Mouse (Mus musculus) kidney, embryonic 14.5 days (tissue): ENCODE data around the gene Col16a1. TPM values are rescaled to one million over a fixed set of nuclear protein-coding genes. Genes with fewer than 3 reads are reported as not detected.

Experiments
- ATAC-seq: fragments of 200-750 bp; cut with Nextera tagmentation; 2 replicates; pipeline ENCODE4 v1.8.0; 2017; ENCODE audit warnings: moderate number of reproducible peaks, mild to moderate bottlenecking, moderate TSS enrichment, moderate library complexity; ENCODE audit not compliant: low FRiP score, low TSS enrichment
- H3K27ac ChIP-seq: fragments of 300-500 bp; sonication (generic); 2 replicates; pipeline ENCODE4 v1.5.1; 2014; ENCODE audit warnings: low read depth, mild to moderate bottlenecking, low read length, moderate library complexity, mixed read lengths
- H3K27me3 ChIP-seq: fragments of 300-500 bp; sonication (generic); 2 replicates; pipeline ENCODE4 v1.6.1; 2014; ENCODE audit warnings: mild to moderate bottlenecking, low read length; ENCODE audit not compliant: control insufficient read depth, insufficient read depth
- H3K36me3 ChIP-seq: fragments of 300-500 bp; sonication (generic); 2 replicates; pipeline ENCODE4 v1.6.1; 2014; ENCODE audit warnings: low read length, mixed read lengths; ENCODE audit not compliant: control insufficient read depth, insufficient read depth
- H3K4me1 ChIP-seq: fragments of 300-500 bp; sonication (generic); 2 replicates; pipeline ENCODE4 v1.6.1; 2014; ENCODE audit warnings: low read length, mixed read lengths; ENCODE audit not compliant: control insufficient read depth, insufficient read depth
- H3K4me2 ChIP-seq: fragments of 300-500 bp; sonication (generic); replicated peaks from 2 replicates; pipeline ENCODE4 v1.6.1; 2014; ENCODE audit warnings: low read depth, mild to moderate bottlenecking, low read length
- H3K4me3 ChIP-seq: fragments of 300-500 bp; sonication (generic); 2 replicates; pipeline ENCODE4 v1.5.1; 2014; ENCODE audit warnings: mild to moderate bottlenecking, low read length
- H3K9ac ChIP-seq: fragments of 300-500 bp; sonication (generic); 2 replicates; pipeline ENCODE4 v1.6.1; 2014; ENCODE audit warnings: low read depth, mild to moderate bottlenecking, low read length, moderate library complexity
- H3K9me3 ChIP-seq: fragments of 300-500 bp; sonication (generic); 2 replicates; pipeline ENCODE4 v1.6.1; 2016; ENCODE audit warnings: low read length; ENCODE audit not compliant: control insufficient read depth
- WGBS: fragments of 180-500 bp; shearing (Covaris S2); extraction: QIAGEN DNeasy Blood & Tissue Kit; methylation state at CpG from one replicate; pipeline ENCODE4 v1.1.7; 2014; 5-methylcytosine and 5-hydroxymethylcytosine counted together
- polyA plus RNA-seq: library from polyadenylated mRNA; unstranded; fragments of >200 nt; fragmentation: Nextera tagmentation; extraction: Ambion mirVana; gene quantifications from 2 replicates; pipeline ENCODE4 v1.2.1, GENCODE M21; 2014

Col16a1 gene
- polyA plus RNA-seq, 1 experiment from 2014 or later, result 27.6 TPM

DNA sequence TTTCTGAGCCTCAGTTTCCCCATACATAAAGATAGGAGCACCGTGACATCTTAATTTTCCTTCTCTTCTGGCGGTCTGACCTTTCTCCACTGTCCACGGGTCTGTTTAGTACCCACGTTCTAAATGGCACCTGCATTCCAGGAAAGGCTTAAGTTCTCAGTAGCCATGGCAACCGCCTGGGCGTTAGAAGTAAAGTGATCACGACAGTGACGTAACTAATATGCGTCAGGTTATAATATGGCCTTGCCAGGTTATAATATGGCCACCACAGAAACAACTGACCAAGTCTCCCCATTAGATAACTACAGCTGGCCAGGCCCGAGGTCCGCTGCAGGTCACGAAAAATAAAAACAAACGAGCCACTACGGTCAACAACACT lies 59.4 kb downstream of the Col16a1 start:
- Histone ChIP-seq H3K4me2 (peak overlapping the region; percentile 57), H3K36me3 (no peaks in the 10 kb centered on the region), H3K4me1 (peaks cover 9% of the 10 kb centered on the region; the same call in 1 of the 2 replicates), H3K27me3 (no peaks in the 10 kb centered on the region), H3K4me3 (peak overlapping the region; percentile 70), H3K9me3 (0 out of 2 replicates have a peak, but pooled peaks cover 2% of the 10 kb centered on the region), H3K27ac (no peak overlapping the region), H3K9ac (peak overlapping the region; percentile 63)
- 11% methylated on average over 14 of the region's 14 CpGs for WGBS
- no peak; the same call in 1 of the 2 replicates for ATAC-seq

DNA sequence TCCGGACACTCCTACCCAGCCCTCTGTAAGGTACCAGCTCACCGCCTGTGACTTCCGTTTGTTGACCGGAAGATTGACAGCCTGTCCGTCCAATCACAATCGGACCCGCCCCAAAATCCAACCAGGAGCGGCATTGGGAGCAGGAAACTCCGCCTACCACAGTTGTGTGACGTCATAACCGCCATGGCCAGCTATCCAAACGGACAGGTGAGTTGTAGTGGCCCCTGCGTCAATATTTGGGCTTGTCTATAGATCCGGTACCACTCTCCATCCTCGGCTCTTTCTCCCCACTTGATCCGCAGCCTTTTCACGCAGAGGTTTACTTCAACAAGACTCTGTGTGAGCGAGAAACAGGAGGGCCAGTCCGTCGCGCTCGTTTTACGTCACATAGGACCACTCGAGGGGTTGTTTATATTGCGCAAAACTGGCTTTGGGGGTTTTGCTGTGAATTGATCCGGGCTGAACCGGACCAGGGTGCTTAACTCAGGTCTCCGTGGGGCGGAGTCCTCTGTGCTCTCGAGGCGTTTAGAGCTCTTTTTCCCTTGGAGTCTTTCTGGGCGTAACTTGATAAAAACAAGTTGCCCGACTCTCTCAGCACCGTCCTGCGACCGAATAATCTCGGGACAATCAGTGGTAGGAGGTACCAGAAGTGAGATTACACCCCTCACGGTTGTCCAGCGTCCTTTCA lies 59.9 kb downstream of the Col16a1 start:
- Histone ChIP-seq H3K27me3 (no peaks in the 10 kb centered on the region), H3K4me1 (peaks cover 9% of the 10 kb centered on the region; the same call in 1 of the 2 replicates), H3K9ac (peak overlapping the region; percentile 63), H3K9me3 (0 out of 2 replicates have a peak, but pooled peaks cover 2% of the 10 kb centered on the region), H3K4me2 (peak overlapping the region; percentile 57), H3K36me3 (no peaks in the 10 kb centered on the region), H3K27ac (no peak overlapping the region), H3K4me3 (peak overlapping the region; percentile 70)
- ATAC-seq, result peak; percentile 96
- WGBS, result 1% methylated on average over 39 of the region's 39 CpGs

DNA sequence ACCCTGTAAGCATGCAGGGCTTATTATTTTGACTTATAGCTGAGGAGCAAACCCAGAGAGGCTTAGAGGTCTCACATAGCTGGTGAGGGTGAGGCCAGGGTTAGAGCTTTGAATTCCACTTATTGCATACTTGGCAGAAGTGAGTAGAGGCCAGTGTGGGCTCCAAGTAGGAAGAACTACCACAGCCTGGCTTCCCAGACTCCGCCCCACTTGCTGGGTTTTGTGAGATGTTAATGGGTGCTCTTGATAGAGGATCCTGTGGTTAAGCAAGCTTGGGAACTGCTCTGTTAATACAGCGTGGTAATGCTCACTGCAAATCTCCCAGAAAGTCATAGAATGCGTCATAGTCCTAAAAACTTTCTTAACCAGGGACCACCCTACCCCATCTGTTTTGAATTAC lies 61.3 kb downstream of the Col16a1 start:
- no peaks in the 10 kb centered on the region for H3K27me3 ChIP-seq
- H3K9ac ChIP-seq, result no peak overlapping the region
- peaks cover 9% of the 10 kb centered on the region; the same call in 1 of the 2 replicates for H3K4me1 ChIP-seq
- H3K9me3 ChIP-seq, result no peaks in the 10 kb centered on the region
- 88% methylated on average over 3 of the region's 3 CpGs for WGBS
- H3K4me2 ChIP-seq, result no peak overlapping the region
- ATAC-seq, result no peak
- H3K27ac ChIP-seq, result no peak overlapping the region
- no peaks in the 10 kb centered on the region for H3K36me3 ChIP-seq
- no peak overlapping the region for H3K4me3 ChIP-seq

DNA sequence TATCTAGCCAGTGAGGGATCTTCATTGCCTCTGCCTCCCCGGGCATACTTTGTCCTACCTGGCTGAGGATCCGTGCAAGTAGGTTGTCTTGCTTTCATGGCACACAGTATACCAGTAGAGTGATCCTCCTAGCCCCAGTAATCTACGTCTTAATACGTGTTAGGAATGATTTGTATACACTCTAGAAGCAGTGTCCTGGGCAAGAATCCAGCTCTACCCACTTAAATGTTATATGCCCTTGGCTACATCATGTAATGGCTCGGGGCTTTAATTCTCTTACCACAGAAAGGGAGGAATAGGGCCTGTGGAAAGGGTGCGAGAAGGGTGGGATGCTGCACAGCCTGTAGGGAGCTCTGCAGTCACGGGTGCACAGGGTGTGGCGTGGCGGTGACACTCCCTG lies 62.0 kb downstream of the Col16a1 start:
- Histone ChIP-seq H3K27me3 (no peaks in the 10 kb centered on the region), H3K9me3 (no peaks in the 10 kb centered on the region), H3K36me3 (no peaks in the 10 kb centered on the region), H3K4me2 (no peak overlapping the region), H3K4me3 (no peak overlapping the region), H3K27ac (no peak overlapping the region), H3K9ac (no peak overlapping the region), H3K4me1 (peaks cover 9% of the 10 kb centered on the region; the same call in 1 of the 2 replicates)
- WGBS, result 95% methylated on average over 9 of the region's 9 CpGs
- ATAC-seq, result no peak

DNA sequence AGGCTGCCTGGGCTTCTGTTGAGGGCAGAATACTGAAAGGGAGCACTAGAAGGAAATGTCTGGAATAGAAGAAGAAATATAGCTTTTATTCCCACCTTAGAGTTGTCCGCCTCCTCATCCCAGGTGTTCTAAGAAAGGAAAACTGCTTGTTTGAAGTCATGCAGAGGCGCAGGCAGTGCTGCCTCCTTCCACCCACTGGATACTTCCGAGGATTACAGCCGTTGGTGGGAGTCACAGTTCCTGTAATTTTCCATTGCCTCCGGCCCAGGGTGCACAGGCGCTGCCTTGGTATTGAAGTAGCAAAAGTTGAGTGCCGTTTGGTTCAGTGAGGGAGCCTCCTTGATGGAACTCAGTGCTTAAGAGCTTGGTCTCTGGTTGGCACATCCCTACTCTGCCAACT lies 62.5 kb downstream of the Col16a1 start:
- Histone ChIP-seq H3K36me3 (no peaks in the 10 kb centered on the region), H3K9ac (no peak overlapping the region), H3K27me3 (no peaks in the 10 kb centered on the region), H3K4me1 (peaks cover 8% of the 10 kb centered on the region; the same call in 1 of the 2 replicates), H3K4me3 (no peak overlapping the region), H3K4me2 (no peak overlapping the region), H3K27ac (no peak overlapping the region), H3K9me3 (no peaks in the 10 kb centered on the region)
- 82% methylated on average over 7 of the region's 7 CpGs for WGBS
- ATAC-seq, result no peak

DNA sequence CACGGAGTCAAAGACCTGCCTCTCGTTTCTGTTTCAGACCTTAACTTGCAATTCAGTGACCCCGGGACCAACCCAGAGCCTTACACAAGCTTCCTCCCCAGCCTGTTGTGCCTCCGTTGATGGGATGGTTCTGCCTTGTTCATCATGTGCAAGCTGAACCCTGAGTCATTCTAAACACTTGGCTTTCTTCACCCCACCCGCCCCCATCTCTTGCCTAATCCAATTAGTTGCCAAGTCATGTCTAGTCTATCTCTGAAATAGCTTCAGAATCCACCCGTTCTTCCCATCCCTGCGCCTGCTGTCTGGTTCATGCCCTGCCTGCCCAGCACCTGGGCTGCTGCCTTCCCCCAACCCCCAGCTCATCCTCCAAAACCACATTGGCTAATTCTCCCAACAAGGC lies 64.7 kb downstream of the Col16a1 start:
- no peaks in the 10 kb centered on the region for H3K27me3 ChIP-seq
- H3K27ac ChIP-seq, result no peak overlapping the region
- H3K4me2 ChIP-seq, result no peak overlapping the region
- 0 out of 2 replicates have a peak, but pooled peaks cover under 1% of the 10 kb centered on the region for H3K36me3 ChIP-seq
- no peaks in the 10 kb centered on the region for H3K9me3 ChIP-seq
- WGBS, result 81% methylated on average over 7 of the region's 7 CpGs
- ATAC-seq, result no peak
- H3K9ac ChIP-seq, result no peak overlapping the region
- peaks cover 6% of the 10 kb centered on the region; the same call in 1 of the 2 replicates for H3K4me1 ChIP-seq
- H3K4me3 ChIP-seq, result no peak overlapping the region

DNA sequence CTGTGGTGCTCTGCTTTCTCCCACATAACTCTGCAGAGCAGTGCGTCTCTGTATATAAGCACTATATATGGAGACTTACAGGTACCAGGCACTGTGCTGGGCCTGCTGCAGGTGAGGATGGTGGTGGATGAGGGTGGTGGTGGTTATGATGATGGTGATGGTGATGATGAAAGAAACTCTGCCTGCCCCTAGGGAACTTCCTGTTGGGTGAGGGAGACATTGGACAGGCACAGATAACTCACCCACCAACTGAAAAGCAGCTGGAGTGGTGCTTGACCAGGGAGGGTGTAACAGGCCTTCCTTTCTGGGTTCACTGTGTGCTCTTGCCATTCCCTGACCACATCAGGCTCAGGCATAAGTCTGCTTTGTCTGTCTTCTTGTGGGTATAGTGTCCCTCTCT lies 65.1 kb downstream of the Col16a1 start:
- H3K4me2 ChIP-seq, result no peak overlapping the region
- H3K9ac ChIP-seq, result no peak overlapping the region
- 100% methylated on average over 1 of the region's 1 CpGs for WGBS
- H3K4me3 ChIP-seq, result no peak overlapping the region
- no peaks in the 10 kb centered on the region for H3K27me3 ChIP-seq
- peaks cover 6% of the 10 kb centered on the region; the same call in 1 of the 2 replicates for H3K4me1 ChIP-seq
- H3K27ac ChIP-seq, result no peak overlapping the region
- H3K36me3 ChIP-seq, result 0 out of 2 replicates have a peak, but pooled peaks cover 4% of the 10 kb centered on the region
- no peaks in the 10 kb centered on the region for H3K9me3 ChIP-seq
- no peak for ATAC-seq

DNA sequence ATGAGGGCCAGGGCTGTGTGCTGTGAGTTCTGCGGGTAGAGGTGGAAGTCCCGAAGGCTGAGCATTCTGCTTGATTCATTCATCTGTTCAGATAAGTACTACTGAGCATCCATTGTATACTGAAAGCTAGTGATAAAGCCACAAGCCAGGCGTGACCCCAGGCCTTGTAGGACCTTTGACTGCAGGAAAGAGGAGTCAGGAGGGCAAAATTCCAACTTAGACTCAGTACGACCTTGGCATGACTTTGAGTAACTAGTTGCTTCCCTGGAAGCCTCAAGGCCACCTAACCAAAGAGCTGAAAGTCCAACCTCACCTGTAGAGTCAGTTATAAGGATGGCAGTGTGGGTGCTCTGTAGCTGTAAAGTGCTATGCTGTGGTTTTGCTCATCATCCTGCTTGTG lies 73.1 kb downstream of the Col16a1 start:
- WGBS, result 88% methylated on average over 4 of the region's 4 CpGs
- no peaks in the 10 kb centered on the region; the same call in 1 of the 2 replicates for H3K4me1 ChIP-seq
- H3K4me3 ChIP-seq, result no peak overlapping the region
- ATAC-seq, result no peak
- no peaks in the 10 kb centered on the region for H3K9me3 ChIP-seq
- H3K9ac ChIP-seq, result no peak overlapping the region
- no peak overlapping the region for H3K27ac ChIP-seq
- peaks cover 40% of the 10 kb centered on the region for H3K36me3 ChIP-seq
- no peak overlapping the region for H3K4me2 ChIP-seq
- no peaks in the 10 kb centered on the region for H3K27me3 ChIP-seq

DNA sequence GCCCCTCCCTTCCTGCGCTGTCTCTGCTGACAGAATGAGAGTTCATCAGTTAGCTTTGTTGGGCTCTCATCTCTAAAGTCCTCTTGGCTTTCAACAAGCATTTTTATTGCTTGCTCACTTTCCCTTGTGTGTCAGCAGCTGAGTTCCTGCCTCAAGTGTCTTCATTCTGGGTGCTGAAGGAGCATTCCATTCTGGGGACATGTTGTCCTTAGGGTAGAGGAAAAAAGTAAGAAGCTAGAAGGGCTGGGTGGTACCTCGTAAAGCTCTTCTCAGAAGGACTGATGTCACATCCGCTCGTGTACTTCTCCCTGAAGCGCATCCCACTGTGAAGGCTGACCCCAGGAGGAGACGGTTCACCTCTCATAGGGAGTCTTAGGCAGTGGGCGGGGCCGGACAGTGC lies 73.9 kb downstream of the Col16a1 start:
- peak; percentile 46; the same call in 1 of the 2 replicates for ATAC-seq
- Histone ChIP-seq H3K27me3 (no peaks in the 10 kb centered on the region), H3K36me3 (peaks cover 48% of the 10 kb centered on the region), H3K4me1 (no peaks in the 10 kb centered on the region; the same call in 1 of the 2 replicates), H3K9me3 (no peaks in the 10 kb centered on the region), H3K9ac (no peak overlapping the region), H3K4me3 (no peak overlapping the region), H3K27ac (no peak overlapping the region), H3K4me2 (no peak overlapping the region)
- WGBS, result 60% methylated on average over 8 of the region's 8 CpGs
